Mouse (Mus musculus): ENCODE results near the gene 4930539E08Rik.

DNA sequence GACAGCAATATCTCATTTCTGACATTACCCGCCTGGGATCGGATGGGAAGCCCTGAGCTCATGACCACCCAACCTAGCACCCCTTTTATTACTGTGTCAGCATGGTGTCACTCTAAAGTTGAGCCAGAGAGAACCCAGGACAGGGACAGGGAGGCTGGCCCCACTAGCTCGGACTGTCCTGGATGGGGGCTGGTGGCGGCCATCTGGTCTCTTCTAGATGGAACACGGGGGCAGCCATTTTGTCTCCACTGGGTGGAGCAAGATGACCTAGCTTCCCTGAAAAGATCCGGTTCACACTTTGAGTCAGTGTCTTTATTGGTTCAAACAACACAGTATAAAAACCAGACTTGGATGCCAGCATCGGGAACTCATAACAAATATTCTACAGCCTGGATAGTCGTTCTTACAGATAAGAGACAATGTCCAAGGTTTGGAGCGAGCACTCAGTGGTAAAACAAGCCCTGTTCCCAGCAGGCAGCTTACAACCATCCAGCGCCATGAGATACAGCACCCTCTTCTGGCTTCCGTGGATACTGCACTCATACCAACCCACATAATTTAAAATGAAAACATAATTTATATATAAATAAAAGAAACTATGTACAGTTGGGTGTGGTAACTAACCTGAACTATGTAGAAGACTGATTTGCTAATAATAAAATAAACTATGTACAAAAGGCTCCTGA is 18.9 kb downstream of the 4930539E08Rik start:
- no peak for TF ChIP-seq CTCF (IDR thresholded peaks at IDR 0.05; ENCODE audit: low read depth, low read length)
- no peak for TF ChIP-seq POLR2A (IDR thresholded peaks at IDR 0.05; ENCODE audit: borderline replicate concordance, low read depth, low read length)

Data from bone marrow macrophage, adult 2 months (primary cell).